Mouse (Mus musculus) intestine, embryonic 15.5 days (tissue): ENCODE measurements around the gene Mcoln1. TPM values are rescaled to one million over a fixed set of nuclear protein-coding genes. Genes with fewer than 3 reads are reported as not detected.

Source experiments
- ATAC-seq: fragments of 200-750 bp; cut with Nextera tagmentation; 2 replicates; pipeline ENCODE4 v1.8.0; 2017; ENCODE audit warnings: moderate TSS enrichment, moderate library complexity
- H3K27ac ChIP-seq: fragments of 300-500 bp; sonication (generic); 2 replicates; pipeline ENCODE4 v1.5.1; 2015; ENCODE audit warnings: mild to moderate bottlenecking, inconsistent platforms
- H3K27me3 ChIP-seq: fragments of 300-500 bp; sonication (generic); replicated peaks from 2 replicates; pipeline ENCODE4 v1.6.1; 2015; ENCODE audit warnings: inconsistent platforms
- H3K36me3 ChIP-seq: fragments of 300-500 bp; sonication (generic); 2 replicates; pipeline ENCODE4 v1.6.1; 2015; ENCODE audit warnings: inconsistent platforms
- H3K4me1 ChIP-seq: fragments of 300-500 bp; sonication (generic); replicated peaks from 2 replicates; pipeline ENCODE4 v1.6.1; 2015; ENCODE audit warnings: inconsistent platforms
- H3K4me2 ChIP-seq: fragments of 300-500 bp; sonication (generic); replicated peaks from 2 replicates; pipeline ENCODE4 v1.6.1; 2015; ENCODE audit warnings: mild to moderate bottlenecking, inconsistent platforms
- H3K4me3 ChIP-seq: fragments of 300-500 bp; sonication (generic); replicated peaks from 2 replicates; pipeline ENCODE4 v1.5.1; 2015; ENCODE audit warnings: inconsistent platforms
- H3K9ac ChIP-seq: fragments of 300-500 bp; sonication (generic); 2 replicates; pipeline ENCODE4 v1.6.1; 2015; ENCODE audit warnings: inconsistent platforms
- H3K9me3 ChIP-seq: fragments of 300-500 bp; sonication (generic); 2 replicates; pipeline ENCODE4 v1.6.1; 2016; ENCODE audit warnings: inconsistent platforms
- WGBS: fragments of 180-500 bp; shearing (Covaris S2); methylation state at CpG from one replicate; pipeline ENCODE4 v1.1.7; 2015; 5-methylcytosine and 5-hydroxymethylcytosine counted together
- polyA plus RNA-seq: library from polyadenylated mRNA; unstranded; fragments of >200 nt; fragmentation: Nextera tagmentation; extraction: Ambion mirVana; gene quantifications from 2 replicates; pipeline ENCODE4 v1.2.1, GENCODE M21; 2015

Mcoln1 gene
- polyA plus RNA-seq, 1 experiment from 2014 or later, result 52.4 TPM

- no peak overlapping the region for H3K4me3 ChIP-seq
- H3K27me3 ChIP-seq, result no peaks in the 10 kb centered on the region
- no peaks in the 10 kb centered on the region for H3K9me3 ChIP-seq
- no peaks in the 10 kb centered on the region for H3K4me1 ChIP-seq
- 87% methylated on average over 6 of the region's 6 CpGs for WGBS
- H3K27ac ChIP-seq, result no peak overlapping the region
- peak; percentile 83 for ATAC-seq
- H3K4me2 ChIP-seq, result no peak overlapping the region
- H3K36me3 ChIP-seq, result peaks cover 20% of the 10 kb centered on the region
- H3K9ac ChIP-seq, result no peak overlapping the region
These were observed 7.9 kb downstream of the Mcoln1 start for GRCm38 (mm10) chr8:3507979-3508754.

GRCm38 (mm10) chr8:3514681-3515247 lies 14.5 kb downstream of the Mcoln1 start:
- ATAC-seq, result no peak
- peak overlapping the region; percentile 89 for H3K4me2 ChIP-seq
- H3K9ac ChIP-seq, result no peak overlapping the region
- H3K4me1 ChIP-seq, result no peaks in the 10 kb centered on the region; the same call in 1 of the 2 replicates
- H3K4me3 ChIP-seq, result peak overlapping the region; percentile 61
- no peak overlapping the region for H3K27ac ChIP-seq
- peaks cover 4% of the 10 kb centered on the region; the same call in 1 of the 2 replicates for H3K36me3 ChIP-seq
- H3K27me3 ChIP-seq, result no peaks in the 10 kb centered on the region
- WGBS, result 32% methylated on average over 13 of the region's 13 CpGs
- H3K9me3 ChIP-seq, result no peaks in the 10 kb centered on the region

- peak; percentile 73 for ATAC-seq
- Histone ChIP-seq H3K4me3 (peak within 1 kb of the TSS; percentile 61), H3K9me3 (no peaks in the 10 kb centered on the region), H3K36me3 (peaks cover 4% of the 10 kb centered on the region; the same call in 1 of the 2 replicates), H3K4me2 (peak within 1 kb of the TSS; percentile 89), H3K27ac (peak within 1 kb of the TSS; percentile 67), H3K4me1 (no peaks in the 10 kb centered on the region; the same call in 1 of the 2 replicates), H3K27me3 (no peaks in the 10 kb centered on the region), H3K9ac (peak within 1 kb of the TSS; percentile 55)
- under 1% methylated on average over 25 of the region's 25 CpGs for WGBS
These were observed 15.0 kb downstream of the Mcoln1 start, which contains the start of gene Pnpla6 for GRCm38 (mm10) chr8:3515260-3515671. TSS of gene Pnpla6 (plus strand) at chr8:3515384.

DNA sequence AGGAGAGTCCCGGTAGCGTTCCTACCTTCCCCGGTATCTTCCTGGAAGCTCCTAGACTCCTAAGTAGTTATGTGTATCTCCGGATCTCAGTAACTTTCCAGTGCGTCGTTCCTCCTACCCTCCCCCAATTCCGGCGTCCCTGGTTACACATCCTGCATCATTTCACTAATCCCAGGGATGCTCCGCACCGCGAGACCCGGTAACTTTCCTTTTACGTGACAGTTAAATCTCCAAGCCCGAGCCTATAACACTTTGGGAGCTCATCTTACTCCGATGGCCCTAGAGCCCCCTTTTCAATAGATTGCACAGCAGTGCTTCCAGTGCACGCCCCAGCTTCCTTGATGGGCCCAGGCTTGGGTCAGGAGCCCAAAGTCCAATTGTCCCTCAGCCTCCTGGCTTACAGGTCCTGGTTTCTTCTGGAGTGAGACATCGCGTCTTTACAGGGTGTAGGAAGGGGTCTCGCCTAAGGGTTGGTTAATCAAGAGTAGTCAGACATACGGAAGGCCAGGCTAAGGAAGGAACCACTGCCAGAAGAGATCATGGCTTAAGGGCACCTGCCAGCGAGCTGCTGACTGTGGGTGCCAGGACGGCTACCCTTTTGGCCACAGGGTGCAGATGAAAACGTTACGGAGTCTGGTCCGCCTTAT lies 15.6 kb downstream of the Mcoln1 start:
- Histone ChIP-seq H3K27me3 (no peaks in the 10 kb centered on the region), H3K9ac (peak overlapping the region; percentile 55), H3K36me3 (peaks cover 4% of the 10 kb centered on the region; the same call in 1 of the 2 replicates), H3K27ac (peak overlapping the region; percentile 67), H3K4me3 (peak overlapping the region; percentile 61), H3K9me3 (no peaks in the 10 kb centered on the region), H3K4me1 (no peaks in the 10 kb centered on the region; the same call in 1 of the 2 replicates), H3K4me2 (peak overlapping the region; percentile 89)
- WGBS, result under 1% methylated on average over 25 of the region's 25 CpGs
- ATAC-seq, result peak; percentile 53

DNA sequence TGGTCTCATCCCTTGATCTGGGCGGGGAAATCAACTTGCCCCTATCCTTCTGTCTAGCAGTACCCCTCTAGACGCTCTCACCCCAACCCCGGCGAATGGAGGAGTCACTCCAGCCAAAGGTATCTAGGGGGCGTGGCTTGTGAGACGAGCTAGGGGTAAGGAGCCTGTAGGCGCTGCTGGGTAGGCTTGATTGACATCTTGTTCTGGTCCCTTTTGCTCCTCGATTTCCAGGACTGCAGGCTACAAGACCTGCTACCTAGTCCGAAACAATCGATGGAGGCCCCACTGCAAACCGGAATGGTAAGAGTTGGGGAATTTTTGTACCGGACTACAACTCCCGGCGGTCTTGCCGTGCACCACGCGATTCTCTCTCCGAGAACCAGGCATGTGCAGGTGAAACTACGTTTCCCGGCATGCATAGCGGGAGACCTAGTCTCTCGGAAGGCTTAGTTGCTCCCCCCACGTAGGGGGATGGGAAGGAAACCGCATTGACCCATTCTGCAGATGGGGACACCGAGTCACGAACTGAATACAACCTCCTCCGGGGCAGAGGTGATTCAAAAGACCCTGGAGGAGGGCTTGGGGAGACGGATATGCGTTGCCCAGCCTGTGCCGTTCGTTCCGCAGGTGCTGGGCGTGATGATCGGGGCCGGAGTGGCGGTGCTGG lies 16.3 kb downstream of the Mcoln1 start:
- H3K27me3 ChIP-seq, result no peaks in the 10 kb centered on the region
- peak overlapping the region; percentile 89 for H3K4me2 ChIP-seq
- H3K9me3 ChIP-seq, result no peaks in the 10 kb centered on the region
- H3K9ac ChIP-seq, result peak overlapping the region; percentile 55
- peak; percentile 90 for ATAC-seq
- peak overlapping the region; percentile 61 for H3K4me3 ChIP-seq
- no peaks in the 10 kb centered on the region; the same call in 1 of the 2 replicates for H3K4me1 ChIP-seq
- no peaks in the 10 kb centered on the region for H3K36me3 ChIP-seq
- WGBS, result under 1% methylated on average over 36 of the region's 36 CpGs
- H3K27ac ChIP-seq, result peak overlapping the region; percentile 67

GRCm38 (mm10) chr8:3517117-3517495 lies 16.8 kb downstream of the Mcoln1 start:
- WGBS, result 1% methylated on average over 16 of the region's 16 CpGs

GRCm38 (mm10) chr8:3522007-3522697 lies 21.9 kb downstream of the Mcoln1 start:
- Histone ChIP-seq H3K27ac (no peak overlapping the region), H3K4me3 (no peak overlapping the region), H3K9ac (no peak overlapping the region), H3K36me3 (peaks cover 18% of the 10 kb centered on the region), H3K4me1 (no peaks in the 10 kb centered on the region; the same call in 1 of the 2 replicates), H3K9me3 (no peaks in the 10 kb centered on the region), H3K27me3 (no peaks in the 10 kb centered on the region), H3K4me2 (no peak overlapping the region)
- ATAC-seq, result peak; percentile 68; the same call in 1 of the 2 replicates
- WGBS, result 86% methylated on average over 13 of the region's 13 CpGs

More at GRCm38 (mm10) chr8:3517117-3517495, 16.8 kb downstream of the Mcoln1 start:
- Histone ChIP-seq H3K27ac (peak overlapping the region; percentile 67), H3K9ac (peak overlapping the region; percentile 50), H3K36me3 (0 out of 2 replicates have a peak, but pooled peaks cover 3% of the 10 kb centered on the region), H3K4me3 (peak overlapping the region; percentile 61), H3K9me3 (no peaks in the 10 kb centered on the region), H3K27me3 (no peaks in the 10 kb centered on the region), H3K4me2 (peak overlapping the region; percentile 89), H3K4me1 (no peaks in the 10 kb centered on the region; the same call in 1 of the 2 replicates)
- ATAC-seq, result no peak

DNA sequence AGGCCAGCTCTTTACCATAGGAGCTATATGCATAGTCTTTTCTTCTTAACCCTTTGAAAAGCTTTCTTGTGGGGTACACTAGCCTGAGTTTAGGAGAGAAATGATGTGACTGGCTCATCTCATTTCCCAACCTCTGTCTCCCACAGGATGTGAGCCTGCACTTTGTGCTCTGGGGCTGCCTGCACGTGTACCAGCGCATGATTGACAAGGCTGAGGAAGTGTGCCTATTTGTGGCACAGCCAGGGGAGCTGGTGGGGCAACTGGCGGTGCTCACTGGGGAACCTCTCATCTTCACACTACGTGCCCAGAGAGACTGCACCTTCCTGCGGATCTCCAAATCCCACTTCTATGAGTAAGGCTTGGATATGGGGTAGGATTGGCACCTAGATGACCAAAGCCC lies 30.6 kb downstream of the Mcoln1 start:
- Histone ChIP-seq H3K9me3 (no peaks in the 10 kb centered on the region), H3K4me3 (no peak overlapping the region), H3K9ac (no peak overlapping the region), H3K27ac (no peak overlapping the region), H3K4me2 (no peak overlapping the region), H3K36me3 (peaks cover 9% of the 10 kb centered on the region; the same call in 1 of the 2 replicates), H3K27me3 (no peaks in the 10 kb centered on the region), H3K4me1 (no peaks in the 10 kb centered on the region)
- ATAC-seq, result no peak
- 93% methylated on average over 5 of the region's 5 CpGs for WGBS

- ATAC-seq, result no peak
- H3K9ac ChIP-seq, result no peak overlapping the region
- peaks cover 9% of the 10 kb centered on the region; the same call in 1 of the 2 replicates for H3K36me3 ChIP-seq
- WGBS, result 95% methylated on average over 18 of the region's 18 CpGs
- H3K4me3 ChIP-seq, result no peak overlapping the region
- H3K27me3 ChIP-seq, result no peaks in the 10 kb centered on the region
- H3K27ac ChIP-seq, result no peak overlapping the region
- no peak overlapping the region for H3K4me2 ChIP-seq
- no peaks in the 10 kb centered on the region for H3K9me3 ChIP-seq
- H3K4me1 ChIP-seq, result no peaks in the 10 kb centered on the region
These were observed 31.7 kb downstream of the Mcoln1 start for GRCm38 (mm10) chr8:3531936-3532335.

DNA sequence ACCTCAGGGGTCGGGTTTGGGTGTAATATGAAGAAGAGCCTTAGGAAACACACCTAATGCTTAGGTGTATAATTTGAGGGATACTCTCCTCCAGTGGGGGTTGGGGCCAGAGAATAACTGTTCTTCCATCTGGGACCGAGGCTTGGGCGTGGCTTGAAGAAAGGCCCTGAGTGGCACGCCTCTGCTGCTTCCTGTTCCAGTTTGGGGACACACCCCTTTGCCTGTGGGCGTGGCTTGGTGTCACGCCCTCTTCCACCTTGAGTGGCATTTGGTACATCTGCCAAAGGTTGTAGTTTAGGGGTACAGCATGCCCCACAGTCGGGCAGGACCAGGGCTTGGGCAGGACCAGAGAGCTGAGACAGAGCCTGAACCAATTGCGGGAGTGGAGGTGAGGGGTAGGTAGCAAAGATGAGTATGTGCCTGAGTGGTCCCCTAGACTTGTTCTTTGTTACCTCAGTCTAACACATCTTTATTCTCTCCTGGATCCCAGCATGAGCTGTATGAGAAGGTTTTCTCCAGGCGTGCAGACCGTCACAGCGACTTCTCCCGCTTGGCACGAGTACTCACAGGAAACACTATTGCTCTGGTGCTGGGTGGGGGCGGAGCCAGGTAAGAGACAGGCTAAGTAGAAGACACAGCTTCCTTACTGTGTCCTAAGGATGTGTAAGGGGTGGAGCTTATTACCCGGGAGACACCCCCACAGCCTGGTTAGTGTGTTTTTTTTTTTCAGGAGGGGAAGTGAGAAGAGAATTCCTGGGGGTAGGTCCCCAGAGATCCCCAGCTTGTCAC lies 36.0 kb downstream of the Mcoln1 start:
- Histone ChIP-seq H3K9me3 (no peaks in the 10 kb centered on the region), H3K36me3 (peaks cover 28% of the 10 kb centered on the region), H3K9ac (no peak overlapping the region), H3K4me2 (no peak overlapping the region), H3K27ac (no peak overlapping the region), H3K4me1 (no peaks in the 10 kb centered on the region), H3K4me3 (no peak overlapping the region), H3K27me3 (no peaks in the 10 kb centered on the region)
- WGBS, result 62% methylated on average over 15 of the region's 15 CpGs
- peak; percentile 61 for ATAC-seq

DNA sequence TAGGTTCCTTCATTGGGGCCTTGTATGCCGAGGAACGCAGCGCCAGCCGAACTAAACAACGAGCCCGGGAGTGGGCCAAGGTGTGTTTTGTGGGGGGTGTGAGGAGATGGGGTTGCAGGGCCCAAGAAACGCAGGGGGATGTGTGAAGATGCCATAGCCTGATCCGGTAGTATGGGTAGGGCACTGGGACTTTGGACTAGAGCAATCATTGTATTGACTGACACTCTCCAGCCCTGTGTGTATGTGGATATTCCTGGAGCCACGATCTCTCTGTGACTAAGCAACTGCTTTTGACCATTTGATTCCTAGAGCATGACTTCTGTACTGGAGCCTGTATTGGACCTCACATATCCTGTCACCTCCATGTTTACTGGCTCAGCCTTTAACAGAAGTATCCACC lies 36.7 kb downstream of the Mcoln1 start:
- Histone ChIP-seq H3K27me3 (no peaks in the 10 kb centered on the region), H3K4me1 (no peaks in the 10 kb centered on the region), H3K9me3 (no peaks in the 10 kb centered on the region), H3K4me3 (no peak overlapping the region), H3K27ac (no peak overlapping the region), H3K36me3 (peaks cover 29% of the 10 kb centered on the region), H3K9ac (no peak overlapping the region), H3K4me2 (no peak overlapping the region)
- peak; percentile 52 for ATAC-seq
- 93% methylated on average over 9 of the region's 9 CpGs for WGBS
